Mouse (Mus musculus) lung, adult 2 months (tissue): Measurements from ENCODE around the gene Vsig10. TPM values are rescaled to one million over a fixed set of nuclear protein-coding genes. Genes with fewer than 3 reads are reported as not detected.
A peak's percentile ranks its signal among the peaks of the same experiment; 100 is the strongest.

Experiments used
- DNase-seq: peaks from one replicate; pipeline ENCODE4 v3.0.0; 2022
- H3K4me1 ChIP-seq: fragments of 200-500 bp; 2 replicates; pipeline ENCODE4 v1.6.1; 2011; ENCODE audit warnings: low read length; ENCODE audit not compliant: control insufficient read depth, insufficient read depth
- H3K4me3 ChIP-seq: fragments of 200-500 bp; replicated peaks from 2 replicates; pipeline ENCODE3; 2011; ENCODE audit warnings: low read depth, mild to moderate bottlenecking, control low read depth, low read length; ENCODE audit errors: extremely low read depth
- CTCF ChIP-seq: fragments of 200-500 bp; IDR thresholded peaks from 2 replicates; pipeline ENCODE4 v1.5.1; 2011; ENCODE audit warnings: mild to moderate bottlenecking, low read length, control low read depth; ENCODE audit not compliant: insufficient read depth
- POLR2A ChIP-seq: fragments of 200-500 bp; IDR thresholded peaks from 2 replicates; pipeline ENCODE4 v1.6.1; 2011; ENCODE audit warnings: low read depth, mild to moderate bottlenecking, control low read depth, low read length, borderline replicate concordance; ENCODE audit errors: extremely low read depth
- WGBS: fragments of 180-500 bp; shearing (Covaris S2); methylation state at CpG from one replicate; pipeline ENCODE4 v1.1.7; 2018; 5-methylcytosine and 5-hydroxymethylcytosine counted together
- polyA plus RNA-seq: library from polyadenylated mRNA; depleted of rRNA; stranded (reverse); fragments of >200 nt; gene quantifications from 2 replicates; pipeline ENCODE4 v1.2.3, GENCODE M21; 2012

Gene Vsig10
- polyA plus RNA-seq, 1 experiment: 28.9 TPM

GRCm38 (mm10) chr5:117358248-117358630 lies 39.4 kb downstream of the Vsig10 start:
- peaks cover 31% of the 10 kb centered on the region for H3K4me1 ChIP-seq
- peak overlapping the region; percentile 98 for H3K4me3 ChIP-seq
- WGBS: 8% methylated on average over 6 of the region's 6 CpGs
- no peak for DNase-seq
- TF ChIP-seq POLR2A (no peak), CTCF (no peak)

GRCm38 (mm10) chr5:117358725-117359124 lies 39.8 kb downstream of the Vsig10 start:
- peak; percentile 62 for DNase-seq
- WGBS: 43% methylated on average over 11 of the region's 11 CpGs
- TF ChIP-seq CTCF (peak; percentile 61), POLR2A (no peak)
- Histone ChIP-seq H3K4me3 (no peak overlapping the region), H3K4me1 (peaks cover 31% of the 10 kb centered on the region)

GRCm38 (mm10) chr5:117359497-117360227 lies 40.8 kb downstream of the Vsig10 start:
- WGBS: 43% methylated on average over 7 of the region's 7 CpGs
- H3K4me1 ChIP-seq: peaks cover 31% of the 10 kb centered on the region
- DNase-seq: no peak
- no peak for TF ChIP-seq CTCF
- TF ChIP-seq POLR2A: no peak
- no peak overlapping the region for H3K4me3 ChIP-seq

- no peak overlapping the region for H3K4me3 ChIP-seq
- WGBS: 55% methylated on average over 13 of the region's 13 CpGs
- TF ChIP-seq CTCF (no peak), POLR2A (no peak)
- peak; percentile 56 for DNase-seq
- H3K4me1 ChIP-seq: peaks cover 31% of the 10 kb centered on the region
These were observed 41.3 kb downstream of the Vsig10 start for GRCm38 (mm10) chr5:117360228-117360515.

- peaks cover 27% of the 10 kb centered on the region for H3K4me1 ChIP-seq
These were observed 42.0 kb downstream of the Vsig10 start for GRCm38 (mm10) chr5:117360631-117361541.

GRCm38 (mm10) chr5:117361590-117361989 lies 42.7 kb downstream of the Vsig10 start:
- H3K4me1 ChIP-seq: peaks cover 20% of the 10 kb centered on the region
- no peak for DNase-seq
- TF ChIP-seq POLR2A (no peak), CTCF (no peak)
- 73% methylated on average over 4 of the region's 4 CpGs for WGBS
- H3K4me3 ChIP-seq: no peak overlapping the region

More at GRCm38 (mm10) chr5:117360631-117361541, 42.0 kb downstream of the Vsig10 start:
- H3K4me3 ChIP-seq: no peak overlapping the region
- WGBS: 27% methylated on average over 13 of the region's 13 CpGs
- TF ChIP-seq CTCF (no peak), POLR2A (no peak)
- peak; percentile 33 for DNase-seq

GRCm38 (mm10) chr5:117363066-117363782 lies 44.3 kb downstream of the Vsig10 start:
- Histone ChIP-seq H3K4me1 (peaks cover 19% of the 10 kb centered on the region), H3K4me3 (no peak overlapping the region)
- TF ChIP-seq CTCF (no peak), POLR2A (no peak)
- peak; percentile 54 for DNase-seq
- 43% methylated on average over 15 of the region's 15 CpGs for WGBS

GRCm38 (mm10) chr5:117364821-117365220 lies 45.9 kb downstream of the Vsig10 start:
- WGBS: 64% methylated on average over 3 of the region's 3 CpGs
- peaks cover 15% of the 10 kb centered on the region for H3K4me1 ChIP-seq
- no peak overlapping the region for H3K4me3 ChIP-seq
- TF ChIP-seq CTCF (no peak), POLR2A (no peak)
- no peak for DNase-seq

- DNase-seq: no peak
- WGBS: 88% methylated on average over 13 of the region's 13 CpGs
- TF ChIP-seq CTCF (no peak), POLR2A (no peak)
- peaks cover 9% of the 10 kb centered on the region for H3K4me1 ChIP-seq
- H3K4me3 ChIP-seq: no peak overlapping the region
These were observed 47.1 kb downstream of the Vsig10 start for GRCm38 (mm10) chr5:117365904-117366561.

- no peak for DNase-seq
- WGBS: 44% methylated on average over 8 of the region's 8 CpGs
- Histone ChIP-seq H3K4me3 (no peak overlapping the region), H3K4me1 (peaks cover 6% of the 10 kb centered on the region)
- TF ChIP-seq POLR2A (no peak), CTCF (no peak)
These were observed 48.3 kb downstream of the Vsig10 start for GRCm38 (mm10) chr5:117367206-117367605.
